In the genomic region with DNA sequence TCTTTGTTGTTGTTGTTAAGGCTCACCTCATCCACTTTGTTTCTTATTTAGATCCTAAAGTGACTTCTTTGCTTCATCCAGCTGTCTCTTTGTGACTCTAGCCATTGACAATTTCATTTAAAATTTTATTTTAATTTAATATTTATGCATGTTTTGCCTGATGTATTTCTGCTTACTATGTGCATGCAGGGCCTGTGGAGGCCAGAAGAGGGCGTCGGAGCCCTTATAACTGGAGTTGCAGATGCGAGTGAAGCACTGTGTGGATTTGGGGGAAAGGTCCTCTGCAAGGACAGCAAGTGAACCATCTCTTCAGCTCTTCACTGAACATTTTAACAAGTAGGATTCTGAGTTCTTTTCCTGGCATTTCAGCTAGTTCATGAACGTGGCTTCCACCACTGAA, we compare ENCODE assay signal across 15 mouse cellular contexts.
"Had no signal": no experiment of that assay in that cellular context is flagged by ENCODE, and none has a peak within 500 bp of the region (broad histone marks: within the 10 kb centered on the region; RNA-seq: fewer than 3 reads in every experiment).

No protein-coding gene starts in this region.

- H3K9ac ChIP-seq: kidney, embryonic 15.5 days; limb, embryonic 15.5 days; liver, embryonic 12.5 days; lung, embryonic 14.5 days; midbrain, embryonic 12.5 days; neural tube, embryonic 15.5 days had no signal

- H3K9me3 ChIP-seq: kidney, embryonic 15.5 days; limb, embryonic 15.5 days; midbrain, embryonic 12.5 days; neural tube, embryonic 15.5 days had no signal

- DNase-seq: kidney, adult 2 months; kidney, postnatal 14 days; layer of hippocampus, adult 9-11 months; layer of hippocampus, postnatal 36 days; lung, embryonic 14.5 days; lung, postnatal 10 days; lung, postnatal 4 days; right cerebral cortex, adult 18-20 months; thymus, postnatal 36 days had no signal

- H3K4me1 ChIP-seq: kidney, embryonic 15.5 days; limb, embryonic 15.5 days; liver, embryonic 12.5 days; midbrain, embryonic 12.5 days; neural tube, embryonic 15.5 days had no signal

- ATAC-seq: liver, embryonic 12.5 days had no signal

- H3K36me3 ChIP-seq: kidney, embryonic 15.5 days; limb, embryonic 15.5 days; liver, embryonic 12.5 days; midbrain, embryonic 12.5 days; neural tube, embryonic 15.5 days had no signal

- H3K27ac ChIP-seq: limb, embryonic 15.5 days; liver, embryonic 12.5 days; midbrain, embryonic 12.5 days; neural tube, embryonic 15.5 days had no signal

- H3K27me3 ChIP-seq: kidney, embryonic 15.5 days; limb, embryonic 15.5 days; liver, embryonic 12.5 days; midbrain, embryonic 12.5 days; neural tube, embryonic 15.5 days had no signal

- H3K4me3 ChIP-seq: kidney, embryonic 15.5 days; limb, embryonic 15.5 days; liver, embryonic 12.5 days; midbrain, embryonic 12.5 days; myocyte; neural tube, embryonic 15.5 days had no signal

- H3K4me2 ChIP-seq: kidney, embryonic 15.5 days; limb, embryonic 15.5 days; liver, embryonic 12.5 days; lung, embryonic 14.5 days; midbrain, embryonic 12.5 days; neural tube, embryonic 15.5 days had no signal
